Mouse (Mus musculus) olfactory bulb, adult 2 months (tissue): Measurements from ENCODE around the gene Gm5148.

Experiments used
- CTCF ChIP-seq: fragments of 200-500 bp; IDR thresholded peaks from 2 replicates; pipeline ENCODE4 v1.5.1; 2012; ENCODE audit warnings: low read depth, mild to moderate bottlenecking, low read length, moderate library complexity; ENCODE audit not compliant: insufficient read depth
- POLR2A ChIP-seq: fragments of 200-500 bp; IDR thresholded peaks from 2 replicates; pipeline ENCODE4 v1.6.1; 2012; ENCODE audit warnings: mild to moderate bottlenecking, low read depth, low read length, moderate library complexity; ENCODE audit not compliant: insufficient read depth

GRCm38 (mm10) chr3:37762303-37762702 lies 38.0 kb upstream of the Gm5148 start:
- TF ChIP-seq CTCF (no peak), POLR2A (no peak)
